In genomic region chr10:45381937-45382636, GRCm38 (mm10) we compare ENCODE assay signal across 10 mouse cellular contexts. TPM values are rescaled to one million over a fixed set of nuclear protein-coding genes. Genes with fewer than 3 reads are reported as not detected.
A peak's percentile ranks its signal among the peaks of the same experiment; 100 is the strongest.
DNase-seq lines count a peak whose midpoint lies in the region; ATAC-seq lines count a peak whose summit lies in the region.
"Had no signal": no experiment of that assay in that cellular context is flagged by ENCODE, and none has a peak within 500 bp of the region (broad histone marks: within the 10 kb centered on the region; RNA-seq: fewer than 3 reads in every experiment).

No protein-coding gene starts in this region.

- H3K27ac ChIP-seq in limb, embryonic 11.5 days (replicated peaks; ENCODE audit: low read depth, low read length): no peak overlapping the region
- H3K27ac ChIP-seq in limb, embryonic 10.5 days: no peak overlapping the region
- no peak overlapping the region for H3K27ac ChIP-seq in neural tube, embryonic 14.5 days (ENCODE audit: low read depth, low read length)
- H3K27ac ChIP-seq in intestine, embryonic 16.5 days (ENCODE audit: low read length): no peak overlapping the region
- H3K27ac ChIP-seq: lung, embryonic 15.5 days; stomach, embryonic 15.5 days had no signal

- H3K27me3 ChIP-seq in limb, embryonic 11.5 days (ENCODE audit: control insufficient read depth, insufficient read depth, low read length): no peaks in the 10 kb centered on the region
- no peaks in the 10 kb centered on the region for H3K27me3 ChIP-seq in limb, embryonic 10.5 days (ENCODE audit: low read depth, poor library complexity, severe bottlenecking)
- no peaks in the 10 kb centered on the region for H3K27me3 ChIP-seq in neural tube, embryonic 14.5 days (ENCODE audit: control insufficient read depth, insufficient read depth, low read length)
- no peaks in the 10 kb centered on the region for H3K27me3 ChIP-seq in intestine, embryonic 16.5 days (replicated peaks; ENCODE audit: control insufficient read depth, insufficient read depth, low read length)
- H3K27me3 ChIP-seq: lung, embryonic 15.5 days; stomach, embryonic 15.5 days had no signal

- no peaks in the 10 kb centered on the region for H3K9me3 ChIP-seq in limb, embryonic 11.5 days (ENCODE audit: control insufficient read depth, low read length)
- no peaks in the 10 kb centered on the region for H3K9me3 ChIP-seq in limb, embryonic 10.5 days (replicated peaks)
- no peaks in the 10 kb centered on the region for H3K9me3 ChIP-seq in neural tube, embryonic 14.5 days (ENCODE audit: control insufficient read depth, low read length)
- H3K9me3 ChIP-seq in intestine, embryonic 16.5 days (ENCODE audit: control insufficient read depth, low read length): no peaks in the 10 kb centered on the region
- H3K9me3 ChIP-seq: lung, embryonic 15.5 days; stomach, embryonic 15.5 days had no signal

- no peak for DNase-seq in limb, embryonic 11.5 days (ENCODE audit: low spot score)
- DNase-seq in limb, embryonic 10.5 days (ENCODE audit: low spot score): no peak
- peak; percentile 17 for DNase-seq in R1 (ENCODE audit: low read depth, low spot score)
- peak; percentile 39 for DNase-seq in forelimb bud, embryonic 11.5 days (ENCODE audit: low read depth, low spot score)
- no peak for DNase-seq in lung, postnatal 25 days (ENCODE audit: low spot score)
- DNase-seq in yolk sac, embryonic 10.5 days (ENCODE audit: low spot score): no peak

- no peaks in the 10 kb centered on the region for H3K4me1 ChIP-seq in limb, embryonic 11.5 days (ENCODE audit: control insufficient read depth, insufficient read depth, low read length)
- H3K4me1 ChIP-seq in limb, embryonic 10.5 days: no peaks in the 10 kb centered on the region
- H3K4me1 ChIP-seq in neural tube, embryonic 14.5 days (ENCODE audit: control insufficient read depth, insufficient read depth, low read length): no peaks in the 10 kb centered on the region
- no peaks in the 10 kb centered on the region for H3K4me1 ChIP-seq in intestine, embryonic 16.5 days (ENCODE audit: control insufficient read depth, insufficient read depth, low read length)
- H3K4me1 ChIP-seq: lung, embryonic 15.5 days; stomach, embryonic 15.5 days had no signal

- no peak overlapping the region for H3K4me2 ChIP-seq in limb, embryonic 11.5 days (ENCODE audit: low read depth, severe bottlenecking)
- no peak overlapping the region for H3K4me2 ChIP-seq in neural tube, embryonic 14.5 days (ENCODE audit: low read depth, low read length)
- no peak overlapping the region for H3K4me2 ChIP-seq in intestine, embryonic 16.5 days (ENCODE audit: low read depth, low read length)
- H3K4me2 ChIP-seq: lung, embryonic 15.5 days; stomach, embryonic 15.5 days had no signal

- 0 out of 2 replicates have a peak, but pooled peaks have one; percentile 35 for ATAC-seq in limb, embryonic 11.5 days (ENCODE audit: insufficient number of reproducible peaks, low FRiP score, low TSS enrichment, low read depth)
- ATAC-seq in neural tube, embryonic 14.5 days (ENCODE audit: low read depth): peak; percentile 51; the same call in 1 of the 2 replicates
- no peak for ATAC-seq in intestine, embryonic 16.5 days

- no peaks in the 10 kb centered on the region for H3K36me3 ChIP-seq in limb, embryonic 11.5 days (ENCODE audit: control insufficient read depth, insufficient read depth, low read length)
- peaks cover 27% of the 10 kb centered on the region for H3K36me3 ChIP-seq in limb, embryonic 10.5 days
- no peaks in the 10 kb centered on the region; the same call in 1 of the 2 replicates for H3K36me3 ChIP-seq in neural tube, embryonic 14.5 days (ENCODE audit: control insufficient read depth, insufficient read depth, low read length)
- H3K36me3 ChIP-seq in intestine, embryonic 16.5 days (ENCODE audit: control insufficient read depth, insufficient read depth, low read length): no peaks in the 10 kb centered on the region
- H3K36me3 ChIP-seq: lung, embryonic 15.5 days; stomach, embryonic 15.5 days had no signal

- H3K4me3 ChIP-seq in limb, embryonic 11.5 days (ENCODE audit: low read depth, low read length): no peak overlapping the region
- no peak overlapping the region for H3K4me3 ChIP-seq in limb, embryonic 10.5 days
- H3K4me3 ChIP-seq in neural tube, embryonic 14.5 days (ENCODE audit: low read depth, low read length): no peak overlapping the region
- H3K4me3 ChIP-seq in intestine, embryonic 16.5 days (ENCODE audit: low read length): no peak overlapping the region
- H3K4me3 ChIP-seq: lung, embryonic 15.5 days; stomach, embryonic 15.5 days had no signal

- H3K9ac ChIP-seq in limb, embryonic 11.5 days (ENCODE audit: low read length): no peak overlapping the region
- H3K9ac ChIP-seq in neural tube, embryonic 14.5 days (replicated peaks; ENCODE audit: low read depth, low read length): no peak overlapping the region
- no peak overlapping the region for H3K9ac ChIP-seq in intestine, embryonic 16.5 days (ENCODE audit: low read depth, low read length)
- H3K9ac ChIP-seq: lung, embryonic 15.5 days; stomach, embryonic 15.5 days had no signal

RNA-seq across cellular contexts. Expression of gene Bves, which starts 46.5 kb away (rescaled TPM):
- polyA plus RNA-seq in limb, embryonic 11.5 days (2014; fragmentation: Nextera tagmentation; extraction: Ambion mirVana): 10.1 and 11.2 TPM in 2 replicates
- polyA plus RNA-seq in limb, embryonic 10.5 days (2016; fragmentation: Nextera tagmentation; extraction: Ambion mirVana): 4.1 and 5.3 TPM in 2 replicates
- polyA plus RNA-seq in neural tube, embryonic 14.5 days (2014; fragmentation: Nextera tagmentation; extraction: Ambion mirVana): 2.4 and 5.3 TPM in 2 replicates
- polyA plus RNA-seq in intestine, embryonic 16.5 days (2015; fragmentation: Nextera tagmentation; extraction: Ambion mirVana): 3.0 and 3.8 TPM in 2 replicates

Comparison
In these comparisons a context has a peak if more than half of its experiments do, and no peak if none do; other contexts are left out.
1. DNase-seq: peak in R1 (single experiment) and forelimb bud, embryonic 11.5 days (single experiment); none in limb, embryonic 11.5 days (single experiment), limb, embryonic 10.5 days (single experiment), lung, postnatal 25 days (single experiment) and yolk sac, embryonic 10.5 days (single experiment).